Mouse (Mus musculus) neural tube, embryonic 11.5 days (tissue): ENCODE data around the gene Arhgap40. TPM values are rescaled to one million over a fixed set of nuclear protein-coding genes. Genes with fewer than 3 reads are reported as not detected.

Experiments
- ATAC-seq: fragments of 200-750 bp; cut with Nextera tagmentation; 2 replicates; pipeline ENCODE4 v1.8.0; 2017; ENCODE audit warnings: moderate number of reproducible peaks, mild to moderate bottlenecking, moderate TSS enrichment, moderate library complexity; ENCODE audit not compliant: insufficient read depth, low FRiP score, low TSS enrichment
- DNase-seq: peaks from one replicate; pipeline ENCODE4 v3.0.0-alpha.2; 2015; ENCODE audit warnings: low spot score
- H3K27ac ChIP-seq: fragments of 300-500 bp; sonication (generic); 2 replicates; pipeline ENCODE4 v1.5.1; 2014; ENCODE audit warnings: low read depth, mild to moderate bottlenecking, low read length
- H3K27me3 ChIP-seq: fragments of 300-500 bp; sonication (generic); 2 replicates; pipeline ENCODE4 v1.6.1; 2014; ENCODE audit warnings: mild to moderate bottlenecking, low read length, mixed read lengths; ENCODE audit not compliant: control insufficient read depth, insufficient read depth
- H3K36me3 ChIP-seq: fragments of 300-500 bp; sonication (generic); 2 replicates; pipeline ENCODE4 v1.6.1; 2014; ENCODE audit warnings: mild to moderate bottlenecking, low read length, moderate library complexity, mixed read lengths; ENCODE audit not compliant: control insufficient read depth, insufficient read depth
- H3K4me1 ChIP-seq: fragments of 300-500 bp; sonication (generic); 2 replicates; pipeline ENCODE4 v1.6.1; 2014; ENCODE audit warnings: low read length, mixed read lengths; ENCODE audit not compliant: control insufficient read depth, insufficient read depth
- H3K4me2 ChIP-seq: fragments of 300-500 bp; sonication (generic); 2 replicates; pipeline ENCODE4 v1.6.1; 2014; ENCODE audit warnings: low read depth, mild to moderate bottlenecking, moderate library complexity
- H3K4me3 ChIP-seq: fragments of 300-500 bp; sonication (generic); 2 replicates; pipeline ENCODE4 v1.5.1; 2014; ENCODE audit warnings: low read depth, low read length
- H3K9ac ChIP-seq: fragments of 300-500 bp; sonication (generic); 2 replicates; pipeline ENCODE4 v1.6.1; 2014; ENCODE audit warnings: mild to moderate bottlenecking, low read length
- H3K9me3 ChIP-seq: fragments of 300-500 bp; sonication (generic); 2 replicates; pipeline ENCODE4 v1.6.1; 2016; ENCODE audit warnings: low read length; ENCODE audit not compliant: control insufficient read depth
- WGBS: fragments of 180-500 bp; shearing (Covaris S2); extraction: QIAGEN DNeasy Blood & Tissue Kit; methylation state at CpG from one replicate; pipeline ENCODE4 v1.1.7; 2014; 5-methylcytosine and 5-hydroxymethylcytosine counted together
- polyA plus RNA-seq: library from polyadenylated mRNA; unstranded; fragments of >200 nt; fragmentation: Nextera tagmentation; extraction: Ambion mirVana; gene quantifications from 2 replicates; pipeline ENCODE4 v1.2.1, GENCODE M21; 2014

The Arhgap40 gene
- not detected in 2 replicates for polyA plus RNA-seq

DNA sequence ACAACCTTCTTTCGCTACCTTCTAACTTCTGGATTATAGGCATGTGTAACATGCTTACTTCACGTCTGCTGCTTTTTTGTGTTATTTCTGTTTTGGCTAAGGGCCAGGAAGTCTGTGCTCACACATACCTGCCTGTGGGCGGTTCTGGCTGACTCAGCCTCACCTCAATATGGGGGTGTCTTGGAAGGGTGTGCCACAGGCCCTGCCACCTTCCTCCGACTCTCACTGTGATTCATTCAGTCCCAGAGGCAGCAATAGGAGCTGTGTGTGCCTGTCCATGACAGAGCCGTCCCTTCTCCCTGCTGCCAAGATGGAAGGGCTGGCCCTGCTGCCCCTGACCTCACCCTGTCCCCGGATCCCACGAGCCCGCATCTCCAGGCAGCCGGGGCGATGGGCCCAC is at the start of gene Arhgap40:
Gene Arhgap40, plus strand, starts transcription at position 269 of the 400 bp plus-strand sequence.
- ATAC-seq (no peak), DNase-seq (no peak)
- whole genome bisulfite sequencing = 91% methylated on average over 10 of the region's 10 CpGs
- no peak within 1 kb of the TSS for H3K4me2 ChIP-seq
- no peaks in the 10 kb centered on the region for H3K36me3 ChIP-seq
- H3K9ac ChIP-seq = no peak within 1 kb of the TSS
- no peaks in the 10 kb centered on the region for H3K9me3 ChIP-seq
- H3K27me3 ChIP-seq = no peaks in the 10 kb centered on the region
- H3K4me1 ChIP-seq = no peaks in the 10 kb centered on the region
- H3K4me3 ChIP-seq = no peak within 1 kb of the TSS
- no peak within 1 kb of the TSS for H3K27ac ChIP-seq

DNA sequence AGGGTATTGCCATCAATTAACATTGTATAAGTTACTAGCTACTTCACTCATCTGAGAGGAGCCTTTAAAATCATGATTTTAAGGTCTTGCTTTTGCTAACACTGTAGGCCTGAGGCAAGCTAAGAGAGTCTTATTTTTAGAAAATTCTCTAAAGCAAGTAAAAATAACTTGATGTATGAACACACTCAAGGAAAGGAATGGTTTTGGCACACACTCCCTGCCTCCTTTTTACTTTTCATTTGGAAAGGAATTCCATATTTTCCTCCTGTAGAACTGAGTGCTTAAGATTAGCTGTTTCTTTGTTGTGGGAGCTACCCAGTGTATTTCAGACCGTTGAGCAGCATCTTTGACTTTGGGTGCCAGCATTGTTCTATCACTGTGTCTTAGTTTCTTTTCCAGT is 38.4 kb upstream of the Arhgap40 start:
- H3K27me3 ChIP-seq = no peaks in the 10 kb centered on the region
- H3K4me3 ChIP-seq = no peak overlapping the region
- H3K9ac ChIP-seq = no peak overlapping the region
- WGBS = 87% methylated on average over 1 of the region's 1 CpGs
- no peaks in the 10 kb centered on the region for H3K9me3 ChIP-seq
- peaks cover 2% of the 10 kb centered on the region; the same call in 1 of the 2 replicates for H3K36me3 ChIP-seq
- no peak overlapping the region for H3K4me2 ChIP-seq
- H3K4me1 ChIP-seq = no peaks in the 10 kb centered on the region
- ATAC-seq (no peak), DNase-seq (no peak)
- no peak overlapping the region for H3K27ac ChIP-seq

DNA sequence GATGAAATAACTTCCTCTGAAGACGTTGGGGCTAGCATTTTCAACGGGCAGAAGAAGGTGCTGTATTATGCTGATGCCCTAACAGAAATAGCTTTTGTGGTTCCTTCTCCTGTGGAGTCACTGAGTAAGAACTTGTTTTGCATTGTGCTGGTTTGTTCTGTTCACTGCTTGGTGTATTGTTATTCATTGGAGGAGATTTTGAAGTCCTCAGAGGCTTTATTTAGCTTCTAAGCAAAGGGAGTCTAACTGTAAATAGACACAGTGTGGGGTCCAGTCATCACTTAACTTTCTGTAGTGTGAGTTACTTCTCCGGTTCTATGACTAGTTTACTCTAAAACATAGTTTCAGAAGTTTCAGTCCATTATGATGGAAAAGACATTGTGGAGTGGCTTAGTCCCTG is 35.0 kb upstream of the Arhgap40 start:
- H3K9me3 ChIP-seq = no peaks in the 10 kb centered on the region
- ATAC-seq (no peak), DNase-seq (no peak)
- H3K4me1 ChIP-seq = no peaks in the 10 kb centered on the region
- peaks cover 2% of the 10 kb centered on the region for H3K36me3 ChIP-seq
- no peak overlapping the region for H3K9ac ChIP-seq
- no peak overlapping the region for H3K4me3 ChIP-seq
- 81% methylated on average over 3 of the region's 3 CpGs for whole genome bisulfite sequencing
- H3K27ac ChIP-seq = no peak overlapping the region
- H3K4me2 ChIP-seq = no peak overlapping the region
- H3K27me3 ChIP-seq = no peaks in the 10 kb centered on the region

DNA sequence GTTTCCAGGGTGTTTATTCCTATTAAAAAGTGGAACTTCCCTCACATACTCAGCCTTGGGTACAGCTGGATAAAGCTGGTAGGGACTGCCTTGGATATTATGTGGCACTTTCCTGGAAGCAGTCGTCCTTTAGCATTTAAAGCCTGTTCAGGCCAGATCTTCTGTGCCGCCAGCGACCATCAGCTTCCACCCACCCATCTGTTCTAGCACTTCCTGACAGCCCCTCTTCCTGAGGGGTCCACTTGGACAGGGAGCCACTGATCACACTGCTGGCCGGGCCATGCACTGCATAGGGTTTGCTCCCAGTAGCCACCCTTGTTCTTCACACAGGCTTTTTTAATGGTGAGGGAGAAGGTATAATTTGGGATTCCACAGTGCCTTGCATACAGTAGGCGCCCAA is 14.1 kb upstream of the Arhgap40 start:
- Histone ChIP-seq H3K4me1 (no peaks in the 10 kb centered on the region), H3K27me3 (no peaks in the 10 kb centered on the region), H3K36me3 (peaks cover 2% of the 10 kb centered on the region), H3K27ac (no peak overlapping the region), H3K4me2 (no peak overlapping the region), H3K4me3 (no peak overlapping the region), H3K9ac (no peak overlapping the region), H3K9me3 (no peaks in the 10 kb centered on the region)
- 84% methylated on average over 5 of the region's 5 CpGs for WGBS
- ATAC-seq (no peak), DNase-seq (no peak)

DNA sequence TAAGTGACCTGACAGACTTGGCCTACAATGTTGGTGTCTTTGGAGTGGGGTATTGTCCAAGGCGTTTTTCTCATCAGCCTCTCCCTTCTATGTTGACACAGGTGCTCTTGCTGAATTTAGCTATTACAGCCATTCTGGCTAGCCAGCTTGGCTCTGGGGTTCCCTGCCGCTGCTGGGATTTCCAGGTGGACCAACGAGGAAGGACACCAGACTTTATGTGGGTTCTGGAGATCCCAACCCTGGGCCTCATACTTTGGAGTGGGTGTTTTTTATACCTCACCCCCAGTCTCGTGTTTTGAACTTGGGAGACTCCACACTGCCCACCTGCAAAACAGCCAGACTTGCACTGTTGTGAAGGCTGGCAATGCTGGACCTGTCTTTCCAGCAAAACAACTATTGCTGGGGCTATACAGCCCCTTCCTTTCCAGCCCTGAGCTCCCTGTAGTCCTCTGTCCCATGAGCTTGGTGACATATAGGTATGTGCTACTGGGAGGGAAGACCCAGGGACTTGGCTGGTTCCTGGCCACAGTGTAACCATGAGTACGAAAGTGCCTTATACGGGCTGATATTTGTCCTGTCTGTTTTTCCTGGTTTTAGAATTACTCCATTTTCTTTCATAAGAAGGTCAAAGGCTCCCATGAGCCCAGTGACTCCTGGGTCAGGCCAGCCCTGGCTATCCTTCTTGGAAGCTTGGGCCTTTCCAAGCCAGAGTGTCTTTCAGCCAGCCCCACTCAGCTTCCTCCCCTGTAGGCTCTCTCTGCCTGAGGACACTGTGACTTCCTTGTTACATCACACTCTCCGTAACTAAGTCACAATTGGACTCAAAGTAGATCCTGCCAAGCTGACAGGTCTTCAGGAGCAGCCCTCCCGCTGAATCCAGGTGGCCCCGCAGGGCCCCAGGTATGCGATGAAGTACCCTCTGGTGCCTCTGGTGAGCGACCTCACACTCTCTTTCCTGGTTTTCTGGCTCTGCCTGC is 10.5 kb upstream of the Arhgap40 start, which contains the start of gene Adig:
Gene Adig, plus strand, starts transcription at position 777 of the 977 bp plus-strand sequence.
- no peak within 1 kb of the TSS for H3K9ac ChIP-seq
- ATAC-seq (no peak), DNase-seq (no peak)
- no peak within 1 kb of the TSS for H3K4me2 ChIP-seq
- peaks cover 2% of the 10 kb centered on the region; the same call in 1 of the 2 replicates for H3K36me3 ChIP-seq
- no peaks in the 10 kb centered on the region for H3K27me3 ChIP-seq
- no peaks in the 10 kb centered on the region for H3K9me3 ChIP-seq
- H3K4me3 ChIP-seq = no peak within 1 kb of the TSS
- H3K4me1 ChIP-seq = no peaks in the 10 kb centered on the region
- 70% methylated on average over 11 of the region's 11 CpGs for WGBS
- H3K27ac ChIP-seq = no peak within 1 kb of the TSS

DNA sequence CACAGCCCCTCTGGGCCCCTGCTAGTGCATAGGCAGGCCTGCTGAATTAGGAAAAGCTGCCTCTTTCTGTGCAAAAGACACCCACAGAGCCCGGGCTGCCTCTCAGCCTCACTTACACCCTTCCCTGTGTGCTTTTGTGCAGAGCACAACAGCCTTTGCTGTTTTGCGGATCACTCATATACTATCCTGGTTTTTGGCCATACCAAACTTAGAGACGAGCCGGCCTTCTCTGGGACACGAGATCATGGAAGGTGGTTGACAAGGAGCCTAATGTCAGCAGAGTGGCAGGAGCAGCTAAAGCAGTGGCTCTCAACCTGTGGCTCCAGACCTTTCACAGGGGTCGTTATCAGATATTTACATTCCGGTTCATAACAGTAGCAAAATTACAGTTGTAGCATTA is 9.4 kb upstream of the Arhgap40 start:
- H3K4me2 ChIP-seq = no peak overlapping the region
- no peaks in the 10 kb centered on the region for H3K9me3 ChIP-seq
- H3K27me3 ChIP-seq = no peaks in the 10 kb centered on the region
- H3K4me1 ChIP-seq = no peaks in the 10 kb centered on the region
- no peak overlapping the region for H3K27ac ChIP-seq
- no peak for DNase-seq
- ATAC-seq = no peak
- no peak overlapping the region for H3K9ac ChIP-seq
- WGBS = 83% methylated on average over 7 of the region's 7 CpGs
- H3K36me3 ChIP-seq = 0 out of 2 replicates have a peak, but pooled peaks cover 2% of the 10 kb centered on the region
- no peak overlapping the region for H3K4me3 ChIP-seq

DNA sequence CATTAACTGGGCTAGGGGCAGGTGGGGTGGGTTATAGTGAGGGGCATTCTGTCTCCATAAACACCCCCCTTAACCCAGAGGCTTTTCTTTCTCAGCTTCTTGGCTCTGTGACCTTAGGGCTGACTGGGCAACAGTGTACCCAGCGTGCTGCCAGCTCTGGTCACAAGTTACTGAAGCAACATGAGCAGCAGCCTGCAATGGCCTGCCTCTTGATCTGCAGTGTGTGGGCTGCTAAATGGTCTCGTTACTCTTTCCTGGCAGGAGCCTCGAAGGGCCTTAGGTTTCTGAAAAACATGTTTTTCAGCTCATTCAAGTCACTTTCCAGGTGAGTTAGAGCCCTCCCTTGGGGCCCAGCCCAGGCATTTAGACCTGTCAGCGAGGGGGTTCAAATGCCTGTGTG is 8.9 kb upstream of the Arhgap40 start:
- WGBS = 73% methylated on average over 4 of the region's 4 CpGs
- DNase-seq = no peak
- no peak overlapping the region for H3K4me2 ChIP-seq
- H3K36me3 ChIP-seq = 0 out of 2 replicates have a peak, but pooled peaks cover 2% of the 10 kb centered on the region
- no peaks in the 10 kb centered on the region for H3K4me1 ChIP-seq
- H3K27ac ChIP-seq = no peak overlapping the region
- no peaks in the 10 kb centered on the region for H3K9me3 ChIP-seq
- no peak for ATAC-seq
- H3K27me3 ChIP-seq = no peaks in the 10 kb centered on the region
- no peak overlapping the region for H3K9ac ChIP-seq
- H3K4me3 ChIP-seq = no peak overlapping the region

DNA sequence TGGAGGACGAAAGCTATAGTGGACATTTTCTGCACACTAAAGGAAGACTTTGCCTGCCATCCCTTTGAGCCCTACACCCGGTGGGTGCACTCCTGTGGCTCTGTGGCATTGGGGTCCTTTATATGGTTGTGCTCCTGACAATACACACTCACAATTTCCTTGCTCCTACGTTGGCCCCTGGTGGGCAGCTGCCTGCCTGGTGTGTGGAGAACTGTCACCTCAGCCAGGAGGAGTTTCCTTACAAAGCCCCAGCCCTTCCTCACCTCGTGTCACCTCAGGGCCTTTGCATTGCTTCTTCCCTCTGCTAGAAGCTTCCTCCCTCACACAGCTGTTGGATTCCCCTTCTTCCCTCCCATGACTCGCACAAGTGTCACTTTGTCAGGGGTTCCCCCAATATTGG is 6.1 kb upstream of the Arhgap40 start:
- Histone ChIP-seq H3K9me3 (no peaks in the 10 kb centered on the region), H3K9ac (no peak overlapping the region), H3K36me3 (no peaks in the 10 kb centered on the region), H3K27me3 (no peaks in the 10 kb centered on the region), H3K27ac (no peak overlapping the region), H3K4me3 (no peak overlapping the region), H3K4me2 (no peak overlapping the region), H3K4me1 (no peaks in the 10 kb centered on the region)
- ATAC-seq = no peak
- DNase-seq = no peak
- 88% methylated on average over 5 of the region's 5 CpGs for WGBS

DNA sequence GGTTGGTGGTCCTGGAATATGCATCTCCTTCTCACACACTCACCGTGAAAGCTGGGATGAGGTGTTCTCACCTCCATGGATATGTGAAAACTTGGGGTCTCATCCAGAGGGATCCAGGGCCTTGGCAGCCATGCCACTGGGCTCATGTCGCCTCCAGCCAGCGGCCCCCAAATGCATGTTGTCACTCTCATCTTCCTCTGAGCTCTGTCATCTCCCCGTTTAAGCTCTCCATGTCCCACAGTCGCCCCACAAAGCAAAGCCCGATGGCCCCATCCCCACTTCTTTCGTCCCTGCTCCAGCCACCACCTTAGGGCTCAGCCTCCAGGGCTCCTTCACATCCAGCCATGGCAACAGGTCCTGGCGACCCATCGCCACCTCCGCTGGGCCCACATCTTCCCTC is 5.5 kb upstream of the Arhgap40 start:
- Histone ChIP-seq H3K9me3 (no peaks in the 10 kb centered on the region), H3K36me3 (no peaks in the 10 kb centered on the region), H3K4me3 (no peak overlapping the region), H3K27ac (no peak overlapping the region), H3K4me1 (no peaks in the 10 kb centered on the region), H3K9ac (no peak overlapping the region), H3K27me3 (no peaks in the 10 kb centered on the region), H3K4me2 (no peak overlapping the region)
- ATAC-seq (no peak), DNase-seq (no peak)
- 93% methylated on average over 10 of the region's 10 CpGs for WGBS
